Mouse (Mus musculus): Measurements from ENCODE around the gene Cadm4.

The Cadm4 gene

GRCm38 (mm10) chr7:24481474-24482207 is at the start of gene Cadm4:
Gene Cadm4, plus strand, starts transcription at chr7:24482023.
- DNase-seq (ENCODE audit: low spot score in 2 of 2): peak; percentile 81 to 93

GRCm38 (mm10) chr7:24435305-24435704 is 46.5 kb upstream of the Cadm4 start:
- no peak for DNase-seq (ENCODE audit: low spot score in 2 of 2)

- DNase-seq (ENCODE audit: low spot score in 2 of 2): no peak
Measured at GRCm38 (mm10) chr7:24437981-24438380, 43.8 kb upstream of the Cadm4 start.

GRCm38 (mm10) chr7:24439191-24439590 is 42.6 kb upstream of the Cadm4 start:
- DNase-seq (ENCODE audit: low spot score in 2 of 2): no peak

GRCm38 (mm10) chr7:24439891-24440290 is 41.9 kb upstream of the Cadm4 start:
- DNase-seq (ENCODE audit: low spot score in 2 of 2): no peak

GRCm38 (mm10) chr7:24441785-24442184 is 40.0 kb upstream of the Cadm4 start:
- peak in 1 of 2 experiments; percentile 52 for DNase-seq (ENCODE audit: low spot score in 2 of 2)

- DNase-seq (ENCODE audit: low spot score in 2 of 2): no peak
Measured at GRCm38 (mm10) chr7:24442313-24442712, 39.5 kb upstream of the Cadm4 start.

- DNase-seq (ENCODE audit: low spot score in 2 of 2): no peak
Measured at GRCm38 (mm10) chr7:24445266-24445926, 36.4 kb upstream of the Cadm4 start.

GRCm38 (mm10) chr7:24446697-24447340 is 35.0 kb upstream of the Cadm4 start:
- DNase-seq (ENCODE audit: low spot score in 2 of 2): no peak

GRCm38 (mm10) chr7:24448782-24449517 is 32.9 kb upstream of the Cadm4 start:
- DNase-seq (ENCODE audit: low spot score in 2 of 2): no peak

- no peak for DNase-seq (ENCODE audit: low spot score in 2 of 2)
Measured at GRCm38 (mm10) chr7:24450585-24451017, 31.2 kb upstream of the Cadm4 start.

GRCm38 (mm10) chr7:24451855-24452311 is 29.9 kb upstream of the Cadm4 start, which contains the start of gene Irgc1:
Gene Irgc1, minus strand, starts transcription at chr7:24452297.
- no peak for DNase-seq (ENCODE audit: low spot score in 2 of 2)

- no peak for DNase-seq (ENCODE audit: low spot score in 2 of 2)
Measured at GRCm38 (mm10) chr7:24454199-24454598, 27.6 kb upstream of the Cadm4 start.

GRCm38 (mm10) chr7:24455726-24456125 is 26.1 kb upstream of the Cadm4 start:
- DNase-seq (ENCODE audit: low spot score in 2 of 2): no peak

GRCm38 (mm10) chr7:24457726-24458370 is 24.0 kb upstream of the Cadm4 start:
- DNase-seq (ENCODE audit: low spot score in 2 of 2): no peak

GRCm38 (mm10) chr7:24459440-24459839 is 22.4 kb upstream of the Cadm4 start:
- DNase-seq (ENCODE audit: low spot score in 2 of 2): no peak

- DNase-seq (ENCODE audit: low spot score in 2 of 2): no peak
Measured at GRCm38 (mm10) chr7:24459843-24460242, 22.0 kb upstream of the Cadm4 start.

GRCm38 (mm10) chr7:24461376-24462051 is 20.3 kb upstream of the Cadm4 start:
- no peak for DNase-seq (ENCODE audit: low spot score in 2 of 2)

- DNase-seq (ENCODE audit: low spot score in 2 of 2): no peak
Measured at GRCm38 (mm10) chr7:24462388-24463319, 19.2 kb upstream of the Cadm4 start, which contains the start of gene Plaur. Gene Plaur, plus strand, starts transcription at chr7:24462484.

Data from cerebellum, postnatal 4 days (tissue).